Mouse (Mus musculus): ENCODE measurements around the gene Ecel1.

DNA sequence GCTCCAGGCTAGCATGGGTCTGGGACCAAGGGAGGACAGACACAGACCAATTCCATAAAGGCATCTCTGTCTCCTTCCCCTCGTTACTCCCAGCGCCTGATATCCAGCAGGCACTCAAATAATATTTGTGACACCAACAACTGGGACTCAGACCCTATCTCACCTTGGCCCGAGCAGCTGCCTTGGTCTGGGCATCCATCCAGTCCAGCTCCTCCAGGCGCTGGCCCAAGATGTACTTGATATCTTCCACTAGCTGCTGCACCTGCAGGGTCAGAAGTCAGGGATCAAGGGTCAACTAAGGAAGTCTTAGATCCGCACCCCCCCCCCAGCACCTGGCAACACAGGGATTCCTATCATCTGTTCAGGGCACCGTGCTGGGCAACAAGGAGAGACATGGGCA lies 5.0 kb downstream of the Ecel1 start:
- TF ChIP-seq CTCF (IDR thresholded peaks at IDR 0.05; ENCODE audit: low read depth) (no peak), EP300 (IDR thresholded peaks at IDR 0.05; ENCODE audit: low read depth) (no peak)
